Mouse (Mus musculus) mouse trophoblast stem cell (cell line): ENCODE measurements around the gene Eif5.
"Not testable (repeated sequence)": the region's sequence is repeated elsewhere in the genome, so short reads cannot be mapped to it uniquely, and the experiment has no call there.

Experiments
- in situ Hi-C, 2 experiments: fragments of 300-500 bp; cut with MseI, MboI; formaldehyde crosslinking; loops; 2 replicates in 1 of 2; 3 replicates in 1 of 2; pipeline ENCODE4 v1.15.1; 2025

The Eif5 gene

GRCm38 (mm10) chr12:111537796-111538291 lies at the start of gene Eif5:
Gene Eif5, plus strand, starts transcription at chr12:111538016.
- in situ Hi-C loops, result no loop called here

GRCm38 (mm10) chr12:111489261-111489865 lies 48.5 kb upstream of the Eif5 start:
- in situ Hi-C loops, result no loop called here

GRCm38 (mm10) chr12:111494931-111495330 lies 42.9 kb upstream of the Eif5 start:
- in situ Hi-C loops, result no loop called here

GRCm38 (mm10) chr12:111497076-111497475 lies 40.7 kb upstream of the Eif5 start:
- in situ Hi-C loops, result no loop called here

GRCm38 (mm10) chr12:111499617-111500016 lies 38.2 kb upstream of the Eif5 start:
- in situ Hi-C loops, result no loop called here

- in situ Hi-C loops, result no loop called here
Observed at GRCm38 (mm10) chr12:111500725-111501124, 37.1 kb upstream of the Eif5 start.

GRCm38 (mm10) chr12:111503063-111503567 lies 34.7 kb upstream of the Eif5 start:
- in situ Hi-C loops, result no loop called here

- in situ Hi-C loops, result no loop called here
Observed at GRCm38 (mm10) chr12:111503571-111503970, 34.2 kb upstream of the Eif5 start.

GRCm38 (mm10) chr12:111504904-111505303 lies 32.9 kb upstream of the Eif5 start:
- in situ Hi-C loops, result no loop called here

GRCm38 (mm10) chr12:111507001-111507400 lies 30.8 kb upstream of the Eif5 start:
- in situ Hi-C loops, result no loop called here

- in situ Hi-C loops, result no loop called here
Observed at GRCm38 (mm10) chr12:111507962-111508361, 29.9 kb upstream of the Eif5 start.

GRCm38 (mm10) chr12:111508438-111508837 lies 29.4 kb upstream of the Eif5 start:
- in situ Hi-C loops, result not testable (repeated sequence)

- in situ Hi-C loops, result no loop called here
Observed at GRCm38 (mm10) chr12:111512572-111513063, 25.2 kb upstream of the Eif5 start.

- in situ Hi-C loops, result no loop called here
Observed at GRCm38 (mm10) chr12:111513673-111514072, 24.1 kb upstream of the Eif5 start.

- in situ Hi-C loops, result no loop called here
Observed at GRCm38 (mm10) chr12:111514231-111514792, 23.5 kb upstream of the Eif5 start.

- in situ Hi-C loops, result no loop called here
Observed at GRCm38 (mm10) chr12:111514874-111515649, 22.8 kb upstream of the Eif5 start.

GRCm38 (mm10) chr12:111515920-111516319 lies 21.9 kb upstream of the Eif5 start:
- in situ Hi-C loops, result no loop called here

GRCm38 (mm10) chr12:111516826-111517225 lies 21.0 kb upstream of the Eif5 start:
- in situ Hi-C loops, result no loop called here

- in situ Hi-C loops, result no loop called here
Observed at GRCm38 (mm10) chr12:111517901-111518300, 19.9 kb upstream of the Eif5 start.

GRCm38 (mm10) chr12:111518391-111518790 lies 19.4 kb upstream of the Eif5 start:
- in situ Hi-C loops, result no loop called here

- in situ Hi-C loops, result no loop called here
Observed at GRCm38 (mm10) chr12:111519821-111520220, 18.0 kb upstream of the Eif5 start.

- in situ Hi-C loops, result no loop called here
Observed at GRCm38 (mm10) chr12:111520994-111521393, 16.8 kb upstream of the Eif5 start.
